Mouse (Mus musculus) cerebellum, postnatal 14 days (tissue): ENCODE data around the gene Ap1b1.

Source experiments
- DNase-seq, 2 experiments: peaks; one replicate each; pipeline ENCODE4 v3.0.0; 2021; ENCODE audit warnings: mixed read lengths in 2 of 2

Ap1b1 gene

GRCm38 (mm10) chr11:4986695-4987486, at the start of gene Ap1b1:
TSS of gene Ap1b1 (plus strand) at chr11:4986824.
- peak; percentile 94 to 95 for DNase-seq

GRCm38 (mm10) chr11:4946530-4946929, 40.1 kb upstream of the Ap1b1 start:
- DNase-seq: no peak

- peak; percentile 66 to 69 for DNase-seq
These were observed 39.4 kb upstream of the Ap1b1 start for GRCm38 (mm10) chr11:4946947-4947812.

- peak in 1 of 2 experiments; percentile 39 for DNase-seq
These were observed 38.8 kb upstream of the Ap1b1 start, which contains the start of gene Nefh for GRCm38 (mm10) chr11:4947813-4948174. TSS of gene Nefh (minus strand) at chr11:4948064.

- no peak for DNase-seq
These were observed 37.8 kb upstream of the Ap1b1 start for GRCm38 (mm10) chr11:4948792-4949191.

- peak in 1 of 2 experiments; percentile 42 for DNase-seq
These were observed 37.2 kb upstream of the Ap1b1 start for GRCm38 (mm10) chr11:4949256-4950044.

- DNase-seq: no peak
These were observed 33.2 kb upstream of the Ap1b1 start for GRCm38 (mm10) chr11:4953401-4953800.

- DNase-seq: no peak
These were observed 32.7 kb upstream of the Ap1b1 start for GRCm38 (mm10) chr11:4953918-4954317.

- DNase-seq: no peak
These were observed 23.4 kb upstream of the Ap1b1 start for GRCm38 (mm10) chr11:4963099-4963808.

GRCm38 (mm10) chr11:4966325-4966724, 20.3 kb upstream of the Ap1b1 start:
- DNase-seq: no peak

GRCm38 (mm10) chr11:4966888-4967287, 19.7 kb upstream of the Ap1b1 start:
- DNase-seq: no peak

- no peak for DNase-seq
These were observed 19.1 kb upstream of the Ap1b1 start for GRCm38 (mm10) chr11:4967549-4967948.

GRCm38 (mm10) chr11:4968376-4968775, 18.2 kb upstream of the Ap1b1 start:
- peak; percentile 79 to 80 for DNase-seq

- DNase-seq: peak; percentile 70 to 77
These were observed 13.4 kb upstream of the Ap1b1 start for GRCm38 (mm10) chr11:4972967-4973870.

GRCm38 (mm10) chr11:4973871-4974256, 12.8 kb upstream of the Ap1b1 start:
- no peak for DNase-seq

- DNase-seq: no peak
These were observed 12.1 kb upstream of the Ap1b1 start for GRCm38 (mm10) chr11:4974376-4975122.

GRCm38 (mm10) chr11:4975623-4976022, 11.0 kb upstream of the Ap1b1 start:
- peak; percentile 82 to 89 for DNase-seq

- peak in 1 of 2 experiments; percentile 21 for DNase-seq
These were observed 3.6 kb upstream of the Ap1b1 start for GRCm38 (mm10) chr11:4983010-4983409.

- no peak for DNase-seq
These were observed 3.1 kb upstream of the Ap1b1 start for GRCm38 (mm10) chr11:4983538-4983937.

GRCm38 (mm10) chr11:4984249-4984648, 2.4 kb upstream of the Ap1b1 start:
- DNase-seq: peak; percentile 42 to 67
